Mouse (Mus musculus) CD4-positive, CD25-positive, alpha-beta regulatory T cell, adult 4 months (primary cell): ENCODE results near the gene Krtap28-10. TPM values are rescaled to one million over a fixed set of nuclear protein-coding genes. Genes with fewer than 3 reads are reported as not detected.
A peak's percentile ranks its signal among the peaks of the same experiment; 100 is the strongest.

Experiments
- ATAC-seq: one replicate; pipeline ENCODE4 v1.8.0; 2017
- polyA plus RNA-seq, 2 experiments: library from polyadenylated mRNA; unstranded; fragments of 100-300 nt; shearing (Covaris generic); gene quantifications; one replicate each; pipeline ENCODE4 v1.2.1; 2017

Gene Krtap28-10
- not detected for polyA plus RNA-seq

DNA sequence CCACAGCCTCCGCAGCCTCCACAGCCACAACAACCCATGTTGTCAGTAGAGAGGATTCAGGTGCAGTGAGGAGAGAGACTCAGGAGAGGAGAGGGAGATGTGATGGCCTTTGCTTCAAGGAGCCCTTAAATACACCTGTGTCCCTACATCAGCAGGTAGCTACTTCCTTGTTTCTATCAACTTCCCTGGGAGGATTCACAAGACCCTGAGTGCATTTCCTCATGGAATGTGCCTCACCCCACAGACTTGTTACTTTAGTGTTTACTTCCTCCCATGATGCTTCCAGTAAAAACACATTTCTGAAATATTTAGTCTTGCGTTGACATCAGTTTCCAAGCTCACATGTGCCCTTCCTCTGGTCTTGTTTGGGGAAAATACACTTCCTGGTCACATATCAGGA lies at the start of gene Krtap28-10:
Krtap28-10 (minus strand) TSS at position 101 of the 400 bp plus-strand sequence.
- no peak for ATAC-seq

DNA sequence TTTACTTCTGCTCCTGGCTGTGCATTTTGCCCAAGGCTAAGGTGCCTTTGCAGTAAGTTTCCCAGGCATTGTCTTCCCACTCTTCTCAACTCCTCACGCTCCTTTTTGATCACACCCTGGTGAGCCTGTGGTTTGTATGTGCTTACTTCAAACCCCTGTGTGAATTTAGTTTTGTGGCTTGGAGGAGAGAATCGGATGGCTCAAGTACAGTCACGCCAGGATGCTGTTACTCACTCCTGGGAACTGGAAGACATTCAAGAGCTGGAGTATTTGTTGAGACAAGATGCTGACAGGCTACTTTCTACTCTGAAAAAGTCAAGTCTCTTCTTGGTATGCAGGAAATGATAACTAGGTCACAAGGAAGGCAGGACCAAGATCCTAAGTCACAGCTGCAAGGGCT lies 49.0 kb upstream of the Krtap28-10 start:
- ATAC-seq: no peak

- no peak for ATAC-seq
Measured at GRCm38 (mm10) chr1:83084790-83085189, 42.5 kb upstream of the Krtap28-10 start.

GRCm38 (mm10) chr1:83077016-83077415 lies 34.7 kb upstream of the Krtap28-10 start:
- ATAC-seq: peak; percentile 60

DNA sequence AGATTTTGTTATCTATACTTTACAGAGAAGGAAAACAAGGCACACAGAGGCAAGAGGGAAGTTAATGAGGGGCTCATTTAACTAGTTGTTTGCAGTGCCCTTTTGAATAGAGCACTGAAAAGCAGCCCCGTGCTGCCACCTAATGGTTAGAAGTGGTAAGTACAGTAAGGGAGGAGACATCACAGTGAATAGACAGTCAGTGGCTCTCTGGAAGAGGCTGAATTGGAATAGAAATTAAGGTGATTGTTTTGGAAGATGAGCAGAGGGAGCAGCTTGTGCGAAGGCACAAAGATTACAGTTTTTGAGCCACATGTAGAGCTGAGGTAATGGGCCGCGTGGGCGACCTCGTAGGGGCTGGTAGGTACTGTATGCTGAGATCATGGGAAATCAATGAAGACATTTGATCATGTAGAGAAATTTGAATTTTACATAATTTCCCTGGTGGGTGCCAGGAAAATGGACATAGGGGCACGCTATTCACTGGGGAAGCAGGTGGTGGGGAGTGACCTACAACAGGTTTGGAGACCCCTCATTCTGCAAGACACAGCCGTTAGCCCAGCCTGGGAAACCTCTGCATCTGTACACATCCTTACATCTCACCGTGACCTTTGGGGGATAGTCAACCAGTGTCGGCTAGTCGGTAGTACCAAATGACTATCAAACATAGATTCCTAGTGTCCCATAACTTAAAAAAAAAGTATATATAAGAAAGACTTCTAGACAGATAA lies 34.1 kb upstream of the Krtap28-10 start:
- ATAC-seq: peak; percentile 79

DNA sequence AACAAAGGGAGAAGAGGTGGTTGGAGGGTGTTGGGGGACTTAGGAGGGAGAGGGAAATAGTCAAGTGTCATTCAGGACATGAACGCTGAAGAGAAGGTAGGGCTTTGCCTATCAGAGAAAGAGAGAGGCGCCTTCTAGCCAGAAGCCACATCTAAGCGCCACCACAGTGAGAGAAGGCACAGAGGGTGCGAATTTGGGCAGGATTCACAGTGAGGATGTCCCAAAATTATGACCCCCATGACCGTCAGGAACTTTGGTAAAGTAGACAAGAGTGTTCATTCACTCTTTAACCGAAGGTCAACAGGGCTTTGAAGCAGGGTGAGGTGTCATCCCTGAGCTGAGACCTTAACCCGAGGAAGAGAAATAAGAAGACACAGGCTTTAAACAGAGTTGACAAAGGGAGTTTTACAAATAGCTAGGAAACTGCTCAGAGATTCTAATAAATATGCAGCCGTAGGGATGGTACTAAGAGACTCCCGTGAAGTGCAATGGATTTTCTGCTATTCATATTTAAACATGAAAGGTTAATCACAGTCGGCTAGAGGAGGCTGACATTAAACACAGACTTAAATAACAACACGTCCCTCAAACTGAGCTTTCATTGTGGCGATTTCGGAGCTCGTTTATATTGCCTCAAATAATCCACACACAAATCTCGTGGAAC lies 33.4 kb upstream of the Krtap28-10 start:
- no peak for ATAC-seq

GRCm38 (mm10) chr1:83067205-83067604 lies 24.9 kb upstream of the Krtap28-10 start:
- ATAC-seq: no peak

DNA sequence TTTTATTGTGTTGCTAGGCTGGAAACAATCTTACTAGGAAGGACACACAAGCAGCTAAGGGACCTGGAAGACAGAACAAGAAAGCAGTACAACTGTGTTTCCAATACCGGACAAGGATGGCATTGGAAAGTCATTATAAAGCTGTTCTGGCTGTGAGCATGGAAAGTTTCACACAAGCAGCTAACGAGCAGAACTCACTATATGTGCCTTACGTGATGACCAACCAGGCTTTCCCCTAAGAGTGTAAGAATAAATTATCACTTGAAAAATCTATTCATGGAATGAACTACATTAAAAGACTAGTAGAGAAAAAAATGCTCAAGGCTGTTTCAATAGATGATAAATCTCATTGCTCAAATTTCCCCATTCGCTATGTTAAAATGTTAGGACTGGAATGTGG lies 24.3 kb upstream of the Krtap28-10 start:
- ATAC-seq: no peak

DNA sequence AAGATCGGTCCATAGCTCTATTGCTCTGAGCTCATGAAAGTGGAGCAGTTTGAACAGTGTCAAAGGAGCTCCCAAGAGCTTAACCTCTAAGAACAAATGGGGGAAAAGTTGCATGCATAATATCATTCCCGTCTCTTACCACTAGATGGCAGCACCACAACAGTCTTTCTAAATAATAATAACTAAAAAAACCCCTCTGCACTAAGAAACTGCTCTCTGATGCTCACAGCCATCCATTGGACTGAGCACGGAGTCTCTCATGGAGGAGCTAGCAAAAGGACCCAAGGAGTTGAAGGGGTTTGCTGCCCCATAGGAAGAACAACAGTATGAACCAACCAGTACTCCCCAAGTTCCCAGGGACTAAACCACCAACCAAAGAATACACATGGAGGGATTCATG lies 22.6 kb upstream of the Krtap28-10 start:
- ATAC-seq: peak; percentile 54

DNA sequence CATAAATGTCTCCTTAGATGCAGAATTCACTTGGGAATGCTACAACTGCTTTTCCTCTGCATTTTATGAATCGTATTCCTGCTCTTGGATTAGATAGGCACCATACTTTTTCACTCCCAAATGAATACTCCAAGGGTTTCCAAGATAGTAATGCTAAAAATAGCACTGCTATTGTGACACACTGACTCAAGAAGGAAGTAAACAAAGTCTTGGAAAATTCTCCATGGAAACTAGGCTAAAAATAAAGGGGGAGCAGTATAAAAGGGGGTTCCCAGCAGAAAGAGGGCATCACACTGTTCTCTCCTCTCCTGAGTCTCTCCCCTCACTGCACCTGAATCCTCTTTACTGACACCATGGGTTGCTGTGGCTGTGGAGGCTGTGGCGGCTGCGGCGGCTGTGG lies 18.4 kb upstream of the Krtap28-10 start, which contains the start of gene Krtap28-13:
Krtap28-13 (plus strand) TSS at position 288 of the 400 bp plus-strand sequence.
- ATAC-seq: no peak

DNA sequence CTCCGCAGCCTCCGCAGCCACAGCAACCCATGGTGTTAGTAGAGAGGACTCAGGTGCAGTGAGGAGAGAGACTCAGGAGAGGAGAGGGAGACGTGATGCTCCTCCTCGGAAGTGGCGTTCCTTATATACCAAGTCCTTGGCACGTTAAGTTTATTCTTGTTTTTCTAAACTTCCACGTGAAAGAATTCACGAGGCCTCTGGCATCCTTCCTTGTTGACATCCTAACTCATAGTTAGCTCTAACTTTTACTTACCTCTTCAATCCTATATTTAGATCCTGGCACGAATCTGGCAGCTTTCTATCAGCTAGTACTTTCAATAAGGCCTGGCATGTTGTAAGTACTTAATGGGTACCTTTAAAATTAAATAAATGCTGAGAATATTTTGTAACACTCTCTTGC lies 17.0 kb upstream of the Krtap28-10 start, which contains the start of gene A030005K14Rik:
A030005K14Rik (minus strand) TSS at position 101 of the 400 bp plus-strand sequence.
- ATAC-seq: no peak

GRCm38 (mm10) chr1:83058481-83058880 lies 16.2 kb upstream of the Krtap28-10 start:
- ATAC-seq: no peak

DNA sequence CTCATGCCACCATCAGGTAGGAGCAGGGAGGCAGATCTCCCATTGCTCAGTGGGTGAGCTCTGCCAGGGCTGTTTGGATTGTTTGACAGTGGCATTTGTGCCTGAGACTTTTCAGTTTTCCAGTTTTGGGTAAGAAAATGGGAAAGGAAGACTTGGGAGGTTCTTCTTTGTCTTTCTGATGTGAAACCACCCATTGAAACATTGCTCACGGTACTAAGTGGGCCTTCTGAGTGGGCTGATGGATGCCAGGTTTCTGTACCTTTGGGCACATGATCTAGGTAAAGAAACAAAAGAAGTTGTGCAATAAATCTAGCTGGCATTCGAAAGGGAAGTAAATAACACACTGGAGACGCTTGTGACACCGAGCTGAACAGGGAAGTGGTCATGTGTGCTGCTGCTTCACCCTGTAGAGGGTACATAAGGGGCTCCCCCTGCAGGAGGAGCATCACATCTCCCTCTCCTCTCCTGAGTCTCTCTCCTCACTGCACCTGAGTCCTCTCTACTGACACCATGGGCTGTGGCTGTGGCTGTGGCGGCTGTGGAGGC lies 2.7 kb upstream of the Krtap28-10 start, which contains the start of gene Gm47969:
Gm47969 (plus strand) TSS at position 51 of the 546 bp plus-strand sequence.
- ATAC-seq: no peak

DNA sequence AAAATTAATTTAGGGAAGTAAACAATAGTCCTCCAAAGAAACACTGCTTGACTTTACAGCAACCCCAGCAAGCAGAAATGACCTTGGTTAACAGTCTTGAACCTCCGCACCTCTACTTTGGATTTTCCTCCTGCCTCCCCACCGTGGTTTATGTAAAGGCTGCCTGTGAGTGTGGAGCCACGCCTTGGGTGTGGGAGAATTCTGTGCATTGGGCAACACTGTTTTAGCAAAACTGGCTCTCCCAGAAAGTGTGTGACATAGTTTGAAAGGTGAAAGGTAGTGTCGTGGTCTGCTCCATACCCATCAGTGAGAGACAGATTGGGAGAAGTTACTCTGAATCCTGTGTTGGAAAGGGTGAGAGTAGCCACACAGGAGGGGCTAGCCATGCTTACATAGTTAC lies 3.2 kb downstream of the Krtap28-10 start:
- ATAC-seq: no peak

- no peak for ATAC-seq
Measured at GRCm38 (mm10) chr1:83038109-83038672, 4.1 kb downstream of the Krtap28-10 start, which contains the start of gene Slc19a3. TSS of gene Slc19a3 (minus strand) at chr1:83038448.

GRCm38 (mm10) chr1:83036892-83037667 lies 5.2 kb downstream of the Krtap28-10 start:
- ATAC-seq: no peak

GRCm38 (mm10) chr1:83034509-83034908 lies 7.8 kb downstream of the Krtap28-10 start:
- no peak for ATAC-seq

DNA sequence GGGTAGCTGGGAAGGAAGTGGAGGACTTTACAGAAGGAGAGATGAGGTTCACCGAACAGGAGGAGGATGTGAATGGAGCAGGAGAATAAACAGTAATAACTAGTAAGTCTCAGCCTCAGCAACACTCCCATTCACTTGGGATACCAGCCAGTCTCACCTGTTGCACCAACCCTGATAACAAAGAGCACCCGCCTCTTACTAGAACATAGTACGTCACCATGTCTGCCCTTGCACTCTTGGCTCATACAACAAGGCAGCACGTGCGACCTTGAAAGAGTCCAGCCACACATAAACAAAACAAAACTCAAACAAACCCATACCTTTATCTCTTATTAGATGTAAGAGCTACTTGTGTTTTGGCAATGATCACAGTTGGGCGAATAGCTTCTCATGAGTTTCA lies 9.8 kb downstream of the Krtap28-10 start:
- ATAC-seq: no peak

DNA sequence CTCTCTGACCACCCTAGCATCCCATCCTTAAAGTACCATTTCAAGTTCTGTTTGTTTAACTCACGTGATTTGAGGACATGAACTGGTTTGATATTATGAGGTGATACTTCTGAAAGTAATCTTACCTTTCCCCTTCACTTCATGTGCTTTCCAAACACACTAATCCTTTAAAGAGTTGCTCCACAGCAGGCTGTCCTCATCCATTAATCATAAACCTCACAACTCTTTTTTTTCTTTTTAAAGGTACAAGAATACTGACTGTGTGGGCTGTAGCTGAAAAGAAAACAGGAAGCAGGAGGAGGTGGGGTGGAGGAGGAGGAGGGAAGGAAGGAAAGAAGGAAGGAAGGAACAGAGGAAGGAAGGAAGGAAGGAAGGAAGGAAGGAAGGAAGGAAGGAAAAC lies 10.3 kb downstream of the Krtap28-10 start:
- no peak for ATAC-seq

- ATAC-seq: no peak
Measured at GRCm38 (mm10) chr1:83016556-83016955, 25.7 kb downstream of the Krtap28-10 start.

DNA sequence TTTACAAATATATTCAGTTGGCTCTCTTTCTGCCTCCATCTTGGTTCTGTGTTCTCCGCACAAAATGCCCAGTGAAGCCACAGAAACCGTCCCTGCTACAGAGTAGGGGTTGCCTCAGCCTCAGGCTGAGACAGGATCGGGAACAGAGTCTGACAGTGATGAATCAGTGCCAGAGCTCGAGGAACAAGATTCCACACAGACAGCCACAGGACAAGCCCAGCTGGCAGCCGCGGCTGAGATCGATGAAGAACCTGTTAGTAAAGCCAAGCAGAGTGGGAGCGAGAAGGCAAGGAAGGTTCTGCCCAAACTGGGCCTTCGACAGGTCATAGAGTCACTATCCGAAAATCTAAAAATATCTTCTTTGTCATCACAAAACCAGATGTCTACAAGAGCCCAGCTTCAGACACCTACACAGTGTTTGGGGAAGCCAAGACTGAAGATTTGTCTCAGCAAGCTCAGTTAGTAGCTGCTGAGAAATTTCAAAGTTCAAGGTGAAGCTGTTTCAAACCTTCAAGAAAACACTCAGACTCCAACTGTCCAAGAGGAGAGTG lies 26.9 kb downstream of the Krtap28-10 start:
- no peak for ATAC-seq

GRCm38 (mm10) chr1:83014477-83014876 lies 27.8 kb downstream of the Krtap28-10 start:
- no peak for ATAC-seq
